Mouse (Mus musculus): Measurements from ENCODE around the gene Pde4d.

Pde4d gene

GRCm38 (mm10) chr13:109491829-109492228 lies 1042.1 kb downstream of the Pde4d start:
- no peak for DNase-seq (ENCODE audit: low spot score in 2 of 2)

- DNase-seq (ENCODE audit: low spot score in 2 of 2) = no peak
Measured at GRCm38 (mm10) chr13:109500336-109500735, 1050.6 kb downstream of the Pde4d start.

- DNase-seq (ENCODE audit: low spot score in 2 of 2) = no peak
Measured at GRCm38 (mm10) chr13:109502796-109503195, 1053.0 kb downstream of the Pde4d start.

- DNase-seq (ENCODE audit: low spot score in 2 of 2) = no peak
Measured at GRCm38 (mm10) chr13:109506754-109507153, 1057.0 kb downstream of the Pde4d start.

- no peak for DNase-seq (ENCODE audit: low spot score in 2 of 2)
Measured at GRCm38 (mm10) chr13:109508472-109508871, 1058.7 kb downstream of the Pde4d start.

- DNase-seq (ENCODE audit: low spot score in 2 of 2) = no peak
Measured at GRCm38 (mm10) chr13:109518194-109518593, 1068.4 kb downstream of the Pde4d start.

- DNase-seq (ENCODE audit: low spot score in 2 of 2) = no peak
Measured at GRCm38 (mm10) chr13:109519485-109519884, 1069.7 kb downstream of the Pde4d start.

- no peak for DNase-seq (ENCODE audit: low spot score in 2 of 2)
Measured at GRCm38 (mm10) chr13:109519966-109520646, 1070.4 kb downstream of the Pde4d start.

- no peak for DNase-seq (ENCODE audit: low spot score in 2 of 2)
Measured at GRCm38 (mm10) chr13:109533838-109534523, 1084.2 kb downstream of the Pde4d start.

- no peak for DNase-seq (ENCODE audit: low spot score in 2 of 2)
Measured at GRCm38 (mm10) chr13:109534709-109535284, 1085.0 kb downstream of the Pde4d start.

- no peak for DNase-seq (ENCODE audit: low spot score in 2 of 2)
Measured at GRCm38 (mm10) chr13:109536636-109537035, 1086.9 kb downstream of the Pde4d start.

- no peak for DNase-seq (ENCODE audit: low spot score in 2 of 2)
Measured at GRCm38 (mm10) chr13:109539371-109539770, 1089.6 kb downstream of the Pde4d start.

- DNase-seq (ENCODE audit: low spot score in 2 of 2) = no peak
Measured at GRCm38 (mm10) chr13:109544646-109545045, 1094.9 kb downstream of the Pde4d start.

- DNase-seq (ENCODE audit: low spot score in 2 of 2) = no peak
Measured at GRCm38 (mm10) chr13:109546337-109546736, 1096.6 kb downstream of the Pde4d start.

- DNase-seq (ENCODE audit: low spot score in 2 of 2) = no peak
Measured at GRCm38 (mm10) chr13:109547006-109547587, 1097.3 kb downstream of the Pde4d start.

- DNase-seq (ENCODE audit: low spot score in 2 of 2) = peak; percentile 49 to 74
Measured at GRCm38 (mm10) chr13:109547700-109548099, 1098.0 kb downstream of the Pde4d start.

- DNase-seq (ENCODE audit: low spot score in 2 of 2) = no peak
Measured at GRCm38 (mm10) chr13:109548263-109548662, 1098.5 kb downstream of the Pde4d start.

GRCm38 (mm10) chr13:109548771-109549555 lies 1099.2 kb downstream of the Pde4d start:
- DNase-seq (ENCODE audit: low spot score in 2 of 2) = no peak

- DNase-seq (ENCODE audit: low spot score in 2 of 2) = no peak
Measured at GRCm38 (mm10) chr13:109551836-109552235, 1102.1 kb downstream of the Pde4d start.

- no peak for DNase-seq (ENCODE audit: low spot score in 2 of 2)
Measured at GRCm38 (mm10) chr13:109555513-109555912, 1105.8 kb downstream of the Pde4d start.

- DNase-seq (ENCODE audit: low spot score in 2 of 2) = no peak
Measured at GRCm38 (mm10) chr13:109556853-109557252, 1107.1 kb downstream of the Pde4d start.

All from urinary bladder, postnatal 4 days (tissue).